Mouse (Mus musculus) cerebellum, adult 2 months (tissue): ENCODE data around the gene 0610030E20Rik. TPM values are rescaled to one million over a fixed set of nuclear protein-coding genes. Genes with fewer than 3 reads are reported as not detected.

ENCODE experiments used
- DNase-seq, 2 experiments: peaks; one replicate each; pipeline ENCODE4 v3.0.0; 2021
- H3K27ac ChIP-seq: fragments of 200-500 bp; 2 replicates; pipeline ENCODE4 v1.5.1; 2012; ENCODE audit warnings: low read length, control low read depth, inconsistent platforms; ENCODE audit not compliant: insufficient read depth
- H3K27me3 ChIP-seq: fragments of 200-500 bp; 2 replicates; pipeline ENCODE4 v1.6.1; 2012; ENCODE audit warnings: inconsistent platforms, mild to moderate bottlenecking, low read length, moderate library complexity; ENCODE audit not compliant: control insufficient read depth, insufficient read depth
- H3K4me1 ChIP-seq: fragments of 200-500 bp; 2 replicates; pipeline ENCODE4 v1.6.1; 2011; ENCODE audit warnings: low read length; ENCODE audit not compliant: control insufficient read depth, insufficient read depth
- H3K4me3 ChIP-seq: fragments of 200-500 bp; replicated peaks from 2 replicates; pipeline ENCODE3; 2011; ENCODE audit warnings: mild to moderate bottlenecking, low read depth, low read length, control low read depth; ENCODE audit not compliant: insufficient read depth
- CTCF ChIP-seq: fragments of 200-500 bp; IDR thresholded peaks from 2 replicates; pipeline ENCODE4 v1.5.1; 2011; ENCODE audit warnings: low read depth, mild to moderate bottlenecking, control low read depth, low read length, moderate library complexity, borderline replicate concordance; ENCODE audit not compliant: insufficient read depth
- POLR2A ChIP-seq: fragments of 200-500 bp; IDR thresholded peaks from 2 replicates; pipeline ENCODE4 v1.6.1; 2011; ENCODE audit warnings: low read length, control low read depth, borderline replicate concordance; ENCODE audit not compliant: insufficient read depth
- WGBS: fragments of 180-500 bp; shearing (Covaris S2); methylation state at CpG from one replicate; pipeline ENCODE4 v1.1.7; 2018; 5-methylcytosine and 5-hydroxymethylcytosine counted together
- polyA plus RNA-seq: library from polyadenylated mRNA; depleted of rRNA; stranded (reverse); fragments of >200 nt; gene quantifications from 2 replicates; pipeline ENCODE4 v1.2.3, GENCODE M21; 2012

Gene 0610030E20Rik
- polyA plus RNA-seq, 1 experiment, result 25.1 TPM

GRCm38 (mm10) chr6:72385258-72385657, 38.1 kb downstream of the 0610030E20Rik start:
- Histone ChIP-seq H3K4me1 (0 out of 2 replicates have a peak, but pooled peaks cover 3% of the 10 kb centered on the region), H3K4me3 (no peak overlapping the region), H3K27ac (no peak overlapping the region), H3K27me3 (no peaks in the 10 kb centered on the region; the same call in 1 of the 2 replicates)
- 87% methylated on average over 4 of the region's 4 CpGs for WGBS
- TF ChIP-seq POLR2A (no peak), CTCF (no peak)
- DNase-seq, result no peak

GRCm38 (mm10) chr6:72386561-72386960, 39.4 kb downstream of the 0610030E20Rik start:
- no peak for TF ChIP-seq CTCF
- no peak for TF ChIP-seq POLR2A

GRCm38 (mm10) chr6:72387816-72388215, 40.7 kb downstream of the 0610030E20Rik start:
- WGBS, result 72% methylated on average over 3 of the region's 3 CpGs
- TF ChIP-seq POLR2A (no peak), CTCF (no peak)
- Histone ChIP-seq H3K4me1 (0 out of 2 replicates have a peak, but pooled peaks cover 3% of the 10 kb centered on the region), H3K27ac (no peak overlapping the region), H3K4me3 (no peak overlapping the region), H3K27me3 (no peaks in the 10 kb centered on the region)
- DNase-seq, result no peak

More at GRCm38 (mm10) chr6:72386561-72386960, 39.4 kb downstream of the 0610030E20Rik start:
- H3K4me3 ChIP-seq, result no peak overlapping the region
- WGBS, result 89% methylated on average over 2 of the region's 2 CpGs
- H3K4me1 ChIP-seq, result 0 out of 2 replicates have a peak, but pooled peaks cover 3% of the 10 kb centered on the region
- DNase-seq, result no peak
- H3K27me3 ChIP-seq, result no peaks in the 10 kb centered on the region
- no peak overlapping the region for H3K27ac ChIP-seq

- no peak for DNase-seq
- TF ChIP-seq POLR2A (no peak), CTCF (no peak)
- 0 out of 2 replicates have a peak, but pooled peaks cover 3% of the 10 kb centered on the region for H3K4me1 ChIP-seq
- no peaks in the 10 kb centered on the region for H3K27me3 ChIP-seq
- 82% methylated on average over 10 of the region's 10 CpGs for WGBS
- H3K4me3 ChIP-seq, result no peak overlapping the region
- no peak overlapping the region for H3K27ac ChIP-seq
Measured at GRCm38 (mm10) chr6:72388266-72388665, 41.1 kb downstream of the 0610030E20Rik start.

- TF ChIP-seq CTCF, result no peak
- TF ChIP-seq POLR2A, result no peak
- Histone ChIP-seq H3K27me3 (no peaks in the 10 kb centered on the region), H3K4me3 (no peak overlapping the region), H3K27ac (no peak overlapping the region), H3K4me1 (0 out of 2 replicates have a peak, but pooled peaks cover 3% of the 10 kb centered on the region)
- DNase-seq, result no peak
- 94% methylated on average over 6 of the region's 6 CpGs for WGBS
Measured at GRCm38 (mm10) chr6:72388791-72389329, 41.7 kb downstream of the 0610030E20Rik start.

- 20% methylated on average over 13 of the region's 13 CpGs for WGBS
- Histone ChIP-seq H3K4me3 (peak overlapping the region; percentile 73), H3K27ac (peak overlapping the region; percentile 70), H3K4me1 (0 out of 2 replicates have a peak, but pooled peaks cover 3% of the 10 kb centered on the region), H3K27me3 (no peaks in the 10 kb centered on the region)
- DNase-seq, result no peak
- TF ChIP-seq CTCF (no peak), POLR2A (no peak)
Measured at GRCm38 (mm10) chr6:72389471-72389940, 42.4 kb downstream of the 0610030E20Rik start.

- peak; percentile 66 to 71 for DNase-seq
- no peaks in the 10 kb centered on the region for H3K27me3 ChIP-seq
- peak; percentile 33; the same call in 1 of the 2 replicates for TF ChIP-seq POLR2A
- TF ChIP-seq CTCF, result no peak
- 2% methylated on average over 33 of the region's 33 CpGs for WGBS
- H3K4me1 ChIP-seq, result 0 out of 2 replicates have a peak, but pooled peaks cover 3% of the 10 kb centered on the region
- H3K27ac ChIP-seq, result peak within 1 kb of the TSS; percentile 70
- peak within 1 kb of the TSS; percentile 73 for H3K4me3 ChIP-seq
Measured at GRCm38 (mm10) chr6:72389941-72390771, 43.0 kb downstream of the 0610030E20Rik start, which contains the start of gene Vamp8. TSS of gene Vamp8 (minus strand) at chr6:72390703.
